Mouse (Mus musculus) hematopoietic stem cell, adult 5-6 weeks (primary cell): ENCODE measurements around the gene Optn. TPM values are rescaled to one million over a fixed set of nuclear protein-coding genes. Genes with fewer than 3 reads are reported as not detected.

ENCODE experiments used
- ATAC-seq, 2 experiments: fragments of 125-278 bp in 1 of 2; replicated peaks in 1 of 2; 2 replicates each; pipeline ENCODE4 v1.8.0; 2016 to 2017; ENCODE audit warnings: inconsistent platforms in 2 of 2, mild to moderate bottlenecking in 2 of 2, moderate number of reproducible peaks in 2 of 2, low read depth in 1 of 2, moderate TSS enrichment in 1 of 2; ENCODE audit not compliant: low FRiP score in 2 of 2, poor library complexity in 2 of 2, severe bottlenecking in 2 of 2, insufficient read depth in 1 of 2, low TSS enrichment in 1 of 2
- total RNA-seq: library from RNA; stranded (forward); fragments of 172-1452, 232-1000 nt; gene quantifications from 2 replicates; pipeline ENCODE4 v1.2.3, GENCODE M21; 2017

Optn gene
- total RNA-seq, 1 experiment from 2014 or later: 49.6 TPM

DNA sequence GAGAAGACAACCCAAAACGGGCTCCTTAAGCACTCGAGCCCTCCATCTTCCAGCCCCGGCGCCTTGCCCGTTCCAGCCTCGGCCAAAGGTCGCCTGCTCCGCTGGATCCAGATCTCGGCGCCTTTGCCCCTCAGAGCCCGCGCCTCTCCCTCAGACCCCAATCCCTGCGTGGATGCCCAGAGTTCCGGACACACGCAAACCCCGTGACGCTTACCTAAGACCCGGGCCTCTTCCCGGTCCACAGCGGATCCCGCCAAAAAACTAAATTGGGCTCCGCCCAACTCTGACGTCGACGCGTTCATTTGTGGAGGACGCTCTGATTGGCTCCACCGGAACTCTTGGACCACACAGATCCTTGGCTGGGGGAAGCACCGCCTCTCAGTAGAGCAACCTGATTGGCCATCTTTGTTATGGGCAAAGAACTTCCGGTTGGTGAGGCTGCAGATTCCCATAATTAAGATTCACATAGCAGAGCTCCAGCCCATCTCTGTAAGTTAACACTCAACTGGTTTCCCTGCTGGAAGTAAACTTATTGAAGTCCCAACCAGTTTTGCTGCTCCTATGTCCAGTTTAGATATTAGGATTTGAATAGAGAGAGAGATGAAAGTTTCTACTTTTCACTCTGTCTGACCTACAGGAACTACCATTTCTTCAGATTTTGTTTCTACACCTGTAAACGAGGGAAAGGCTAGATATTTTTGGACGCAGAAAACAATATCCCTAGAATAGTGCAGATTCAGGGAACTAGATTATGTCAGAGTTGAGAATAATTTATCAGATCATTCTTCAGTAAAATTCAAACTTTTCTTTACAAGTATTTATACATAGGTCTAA is 51.1 kb downstream of the Optn start, which contains the start of gene Mcm10:
Mcm10 (minus strand) TSS at position 301 of the 834 bp plus-strand sequence.
- peak; percentile 100 for ATAC-seq

DNA sequence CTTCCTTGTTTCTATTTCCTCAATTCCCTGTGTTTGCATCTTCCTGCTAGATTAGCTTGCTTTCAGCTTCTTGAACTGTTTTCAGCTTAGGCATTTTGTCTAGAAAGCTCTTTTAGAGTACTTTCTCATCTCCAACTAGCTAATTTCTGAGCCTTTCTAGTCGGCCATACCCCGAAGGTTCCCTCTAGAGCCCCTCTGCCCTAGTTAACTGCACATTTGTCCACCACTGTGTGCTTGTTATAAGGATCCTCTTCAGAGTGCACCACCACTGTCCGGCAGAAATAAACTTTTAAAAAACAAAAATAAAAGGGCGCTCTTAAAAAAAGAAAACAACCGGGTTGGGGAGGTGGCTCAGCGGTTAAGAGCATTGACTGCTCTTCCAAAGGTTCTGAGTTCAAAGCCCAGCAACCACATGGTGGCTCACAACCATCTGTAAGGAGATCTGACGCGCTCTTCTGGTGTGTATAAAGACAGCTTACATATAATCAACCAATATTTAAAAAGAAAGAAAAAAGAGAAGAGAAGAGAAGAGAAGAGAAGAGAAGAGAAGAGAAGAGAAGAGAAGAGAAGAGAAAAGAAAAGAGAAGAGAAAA is 51.9 kb downstream of the Optn start:
- ATAC-seq: no peak

DNA sequence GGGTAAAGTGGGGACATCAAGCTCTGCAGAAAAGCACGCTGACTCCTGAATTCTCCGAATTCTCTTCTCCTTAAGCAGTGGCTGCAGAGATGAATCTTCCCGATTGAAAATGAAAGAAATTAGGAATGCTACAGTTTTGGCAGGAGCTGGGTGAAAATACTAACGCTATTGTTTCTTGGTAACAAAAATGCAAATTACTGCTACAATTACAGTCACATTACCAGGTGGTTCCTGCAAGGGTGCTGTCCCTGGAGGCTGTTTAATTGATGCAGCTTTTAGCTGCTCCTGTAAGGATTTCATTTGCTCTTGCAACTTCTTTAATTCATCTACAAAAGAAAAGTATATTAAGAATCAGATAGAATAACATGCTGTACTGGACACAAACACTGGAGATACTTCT is 56.7 kb downstream of the Optn start:
- no peak for ATAC-seq

DNA sequence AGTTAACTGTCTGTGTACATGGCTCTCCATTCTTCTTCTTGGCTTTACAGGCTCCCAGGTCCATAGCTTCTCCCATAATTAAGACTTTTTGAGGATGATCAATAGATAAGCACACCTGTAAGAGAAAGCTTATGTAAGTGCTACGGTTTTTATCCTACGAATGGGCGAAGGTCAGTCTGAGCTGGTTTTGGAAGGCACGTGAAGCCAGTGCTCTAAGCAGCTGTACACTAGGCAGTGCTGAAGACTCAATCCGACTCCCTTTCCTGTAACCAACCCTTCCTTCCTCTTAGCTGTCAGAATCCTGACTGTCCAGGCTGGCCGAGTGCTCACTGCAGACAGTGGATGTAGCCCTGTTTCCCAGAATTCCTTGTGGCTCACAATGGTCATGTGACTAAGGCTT is 62.6 kb downstream of the Optn start:
- ATAC-seq: no peak

DNA sequence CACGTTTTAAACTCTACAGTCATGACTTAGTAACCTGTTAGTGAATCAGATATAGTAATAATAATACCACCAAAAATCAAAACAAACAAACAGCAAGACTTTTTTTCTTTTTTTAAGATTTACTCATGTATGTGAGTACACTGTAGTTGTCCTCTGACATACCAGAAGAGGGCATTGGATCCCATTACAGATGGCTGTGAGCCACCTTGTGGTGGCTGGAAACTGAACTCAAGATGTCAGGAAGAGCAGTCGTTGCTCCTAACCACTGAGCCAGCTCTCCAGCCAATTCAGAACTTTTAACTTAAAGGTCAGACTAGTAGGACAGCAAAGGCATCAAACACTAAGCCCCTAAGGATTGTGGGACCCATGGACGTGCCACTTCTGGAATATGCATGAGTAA is 64.9 kb downstream of the Optn start:
- no peak for ATAC-seq

DNA sequence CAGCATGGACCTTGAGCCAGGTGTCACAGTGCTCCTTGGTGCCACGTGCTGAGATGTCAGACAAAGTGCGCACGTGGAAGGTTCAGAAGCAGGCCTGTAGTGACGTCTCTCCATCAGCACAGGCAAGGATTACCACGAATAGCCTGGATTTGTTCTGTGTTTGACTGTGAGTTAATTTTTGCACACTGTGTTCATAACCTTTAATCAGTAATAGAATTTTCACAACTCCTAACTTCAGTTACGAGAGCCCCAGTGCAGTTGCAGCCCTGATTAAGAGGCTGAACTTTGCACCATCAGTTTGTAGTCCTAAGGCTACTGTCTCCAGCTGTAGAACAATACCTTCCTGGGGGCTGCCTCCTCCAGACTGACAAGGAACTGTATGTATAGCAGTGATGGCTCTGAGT is 67.4 kb downstream of the Optn start:
- no peak for ATAC-seq

DNA sequence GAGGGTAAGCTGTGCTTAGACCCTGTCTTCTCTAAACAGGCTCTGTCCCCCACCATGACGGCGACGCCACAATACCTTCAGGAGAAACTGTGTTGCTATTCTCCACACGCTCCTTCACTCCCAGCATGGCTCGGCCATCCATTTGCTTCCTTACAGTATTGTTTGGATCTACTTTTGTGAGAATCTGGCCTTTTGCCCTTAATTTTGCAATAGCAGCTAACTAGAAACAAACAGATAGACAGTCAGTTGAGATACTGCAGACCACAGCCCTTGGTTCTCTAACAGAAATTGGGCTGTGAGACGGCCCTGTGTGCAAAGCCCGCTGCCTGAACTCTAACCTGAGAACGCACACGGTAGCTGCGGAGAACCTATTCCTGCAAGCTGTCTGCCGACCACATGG is 68.2 kb downstream of the Optn start:
- no peak for ATAC-seq

DNA sequence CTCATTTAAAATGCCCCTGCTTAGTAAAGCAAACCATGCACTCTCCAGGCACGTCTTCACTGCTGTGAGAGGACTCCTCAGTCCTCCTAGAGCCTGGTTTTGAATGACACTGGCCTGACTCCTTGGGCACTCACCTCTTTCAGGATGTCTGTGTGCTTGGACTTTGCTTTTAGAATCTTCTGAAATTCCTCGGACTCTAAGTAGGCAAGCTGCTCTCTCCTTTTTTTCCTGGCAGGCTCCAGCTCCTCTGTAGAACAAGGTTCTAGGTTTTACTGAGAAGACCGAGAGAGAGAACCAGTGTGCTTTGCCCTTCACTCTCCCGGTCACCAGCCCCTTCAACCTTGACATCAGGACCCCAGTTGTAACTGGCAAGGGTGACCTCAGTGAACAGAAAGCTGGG is 69.4 kb downstream of the Optn start:
- no peak for ATAC-seq

DNA sequence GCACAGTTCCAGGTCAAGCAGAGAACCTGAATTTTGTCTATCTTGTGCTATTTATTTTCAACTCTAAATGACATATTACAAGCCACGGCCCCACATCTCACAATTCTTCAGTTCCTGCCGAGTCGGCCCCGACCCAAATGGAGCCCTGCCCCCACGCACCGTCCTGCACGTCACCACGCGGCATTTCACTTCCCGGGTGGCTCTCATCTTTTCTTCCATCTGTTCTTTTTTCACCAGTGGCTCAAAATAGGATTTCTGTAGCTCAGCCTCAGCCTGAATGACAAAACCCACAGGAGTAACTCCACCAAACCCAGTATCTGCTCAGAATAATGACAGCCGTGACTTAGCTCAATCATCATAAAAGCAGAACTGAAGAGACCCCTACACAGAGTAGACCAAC is 70.3 kb downstream of the Optn start:
- ATAC-seq: no peak

DNA sequence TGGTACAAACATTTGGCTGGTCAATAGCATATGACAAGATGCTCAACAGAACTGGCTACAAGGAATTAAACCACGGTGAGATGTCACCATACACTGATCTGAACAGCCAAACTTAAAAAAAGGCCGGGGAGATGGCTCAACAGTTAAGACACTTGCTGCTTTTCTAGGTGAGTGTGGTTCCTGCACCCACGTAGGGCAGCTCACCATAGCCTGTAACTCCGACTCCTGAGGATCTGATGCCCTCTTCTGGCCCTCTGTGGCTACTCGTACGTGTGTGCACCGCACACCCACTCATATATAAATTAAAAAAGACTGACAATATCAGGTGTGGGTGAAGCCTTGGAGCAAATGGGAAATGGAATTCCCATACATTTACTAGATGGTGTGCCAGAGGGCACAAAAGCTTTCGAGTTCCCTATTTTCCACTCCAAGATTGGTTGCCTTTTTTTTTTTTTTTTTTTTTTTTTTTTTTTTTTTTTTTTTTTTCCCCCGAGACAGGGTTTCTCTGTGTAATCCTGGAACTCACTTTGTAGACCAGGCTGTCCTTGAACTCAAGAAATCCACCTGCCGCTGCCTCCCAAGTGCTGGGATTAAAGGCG is 74.9 kb downstream of the Optn start:
- ATAC-seq: no peak

DNA sequence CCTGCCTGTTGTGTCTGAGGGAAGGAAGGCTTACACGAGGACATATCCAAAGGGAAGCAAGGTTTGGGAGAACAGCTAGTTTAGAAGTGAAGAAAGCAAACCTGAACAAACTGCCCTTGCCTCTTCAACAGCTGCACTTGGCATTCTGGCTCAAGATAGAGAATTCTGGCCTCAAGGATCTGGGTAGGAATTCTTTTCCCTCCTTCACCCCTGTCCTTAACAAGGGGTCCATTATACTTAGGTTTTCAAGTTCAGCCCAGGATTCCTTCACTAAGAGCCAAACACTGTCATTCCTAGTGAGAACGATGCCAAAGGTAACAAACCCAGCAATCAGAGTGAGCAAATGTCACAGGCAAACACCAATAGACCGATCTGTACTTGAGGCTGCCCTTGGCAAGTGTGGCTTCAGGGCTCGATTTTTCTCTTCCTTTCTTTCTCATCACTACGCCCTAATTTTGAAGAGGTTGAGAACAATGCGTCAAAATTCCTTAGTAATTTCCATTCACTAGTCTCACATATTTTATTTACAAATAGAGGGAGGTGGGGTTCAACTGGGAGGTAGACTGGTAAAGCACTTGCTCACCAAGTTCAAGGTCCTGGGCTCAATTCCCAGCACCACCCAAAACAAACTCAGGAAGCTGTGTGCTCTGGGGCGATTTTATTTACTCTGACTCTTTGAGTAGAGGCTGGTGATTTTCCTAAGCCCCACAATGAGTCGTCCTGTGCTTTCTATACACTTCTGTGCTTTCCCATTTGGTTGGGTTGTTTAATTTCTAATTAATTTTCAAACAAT is 76.3 kb downstream of the Optn start:
- no peak for ATAC-seq

DNA sequence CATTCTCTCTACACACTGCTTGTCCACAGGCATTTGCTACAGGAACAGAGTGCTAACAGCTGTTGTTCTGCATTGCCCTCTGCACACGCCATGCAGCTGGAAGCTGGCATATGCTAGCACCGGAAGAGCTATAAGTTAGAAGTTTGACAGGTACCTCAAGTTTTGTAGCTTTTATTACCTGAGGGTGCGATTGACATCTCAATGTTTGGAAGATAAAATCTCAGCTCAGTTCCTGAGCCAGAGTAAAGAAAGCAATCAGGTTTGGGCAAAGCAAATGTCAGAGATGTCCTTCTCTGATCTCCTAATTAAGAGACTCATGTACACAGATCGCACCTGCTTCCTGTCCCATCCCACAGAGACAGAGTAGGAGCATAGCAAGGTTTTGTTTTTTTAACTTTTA is 77.1 kb downstream of the Optn start:
- ATAC-seq: no peak

DNA sequence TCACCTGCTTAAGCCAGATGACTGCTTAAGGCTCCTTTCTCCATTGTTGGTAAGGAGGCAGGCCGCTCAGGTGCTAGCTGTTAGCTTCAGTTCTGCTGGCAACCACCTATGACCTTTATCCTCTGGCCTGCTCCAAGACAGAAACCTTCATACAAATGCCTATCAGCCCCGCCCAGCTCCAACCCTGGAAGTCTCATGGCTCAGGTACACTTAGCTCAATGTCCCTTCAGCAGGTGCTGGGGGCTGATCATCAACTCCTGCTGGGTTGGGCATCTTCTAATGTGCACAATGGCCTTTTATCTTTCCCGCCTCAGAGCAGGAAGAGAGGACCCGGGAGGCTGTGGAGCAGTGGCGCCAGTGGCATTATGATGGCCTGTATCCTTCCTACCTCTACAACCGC is 78.9 kb downstream of the Optn start:
- no peak for ATAC-seq

DNA sequence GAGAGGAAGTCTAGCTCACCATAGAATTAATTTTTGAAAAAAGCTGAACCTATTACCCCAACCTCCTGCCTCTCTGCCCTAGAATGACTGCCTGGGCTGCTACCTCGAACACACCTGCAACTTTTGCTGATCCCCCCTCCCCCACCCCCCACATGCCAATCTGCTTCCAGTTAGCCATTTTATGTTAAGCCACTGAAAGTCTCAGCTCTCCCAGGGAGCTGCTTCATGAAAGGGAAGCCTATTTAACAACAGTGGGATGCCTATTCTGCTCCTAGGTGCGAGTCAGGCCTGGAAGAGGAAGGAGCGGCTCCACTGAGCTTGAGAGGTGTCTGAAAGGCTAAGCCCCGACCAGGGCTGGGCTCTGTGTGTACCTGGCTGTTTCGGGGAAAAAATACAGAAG is 79.9 kb downstream of the Optn start:
- no peak for ATAC-seq

DNA sequence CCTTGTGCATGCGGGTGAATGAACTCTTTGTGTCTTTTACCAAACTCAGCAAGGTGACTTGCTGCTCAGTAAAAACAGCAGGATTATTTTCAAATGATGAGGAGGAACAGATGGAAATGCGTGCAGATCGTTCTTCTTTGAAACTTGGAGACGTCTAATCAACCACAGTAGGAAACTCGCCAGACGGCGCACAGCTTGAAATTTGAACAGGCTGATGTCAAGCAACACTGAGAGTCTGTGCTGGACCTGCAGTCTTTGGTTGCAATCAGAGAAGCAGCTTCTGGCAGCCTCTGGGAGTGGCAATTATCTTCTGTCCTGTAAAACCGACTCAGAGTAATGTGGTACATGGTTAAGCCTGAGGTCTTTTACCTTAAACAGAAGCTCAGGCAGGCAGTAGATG is 85.8 kb downstream of the Optn start:
- no peak for ATAC-seq

DNA sequence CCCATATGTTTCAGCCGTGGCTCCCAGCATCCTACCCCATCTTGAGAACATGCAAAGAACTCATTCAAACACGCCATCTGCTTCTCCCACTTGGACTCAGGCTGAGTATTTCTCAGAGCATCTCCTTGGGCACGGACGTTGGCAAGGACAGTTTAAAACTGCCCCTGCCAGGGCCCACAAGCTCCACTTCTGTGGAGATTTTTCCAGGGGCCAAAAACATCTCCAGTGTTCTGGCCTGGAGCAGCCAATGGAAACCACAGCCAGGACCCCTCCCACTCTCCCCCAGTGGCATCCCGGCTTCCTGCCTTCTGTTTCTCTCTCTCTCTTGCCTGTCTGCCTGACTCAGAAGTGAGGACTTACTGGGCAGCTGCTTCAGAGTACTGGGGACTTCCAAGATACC is 88.0 kb downstream of the Optn start, which contains the start of gene Ucma:
Ucma (plus strand) TSS at position 316 of the 400 bp plus-strand sequence.
- no peak for ATAC-seq
